Mouse (Mus musculus): ENCODE measurements around the gene Mmp10. TPM values are rescaled to one million over a fixed set of nuclear protein-coding genes. Genes with fewer than 3 reads are reported as not detected.

Gene Mmp10
- polyA plus RNA-seq, 1 experiment, result not detected

GRCm38 (mm10) chr9:7517944-7518571 lies 15.9 kb downstream of the Mmp10 start:
- Histone ChIP-seq H3K27me3 (ENCODE audit: control insufficient read depth, insufficient read depth, low read length) (no peaks in the 10 kb centered on the region), H3K4me1 (ENCODE audit: control insufficient read depth, insufficient read depth, low read length) (no peaks in the 10 kb centered on the region), H3K4me3 (replicated peaks; ENCODE audit: insufficient read depth, low read depth, low read length) (no peak overlapping the region), H3K27ac (ENCODE audit: insufficient read depth, low read length) (no peak overlapping the region)
- TF ChIP-seq POLR2A (IDR thresholded peaks at IDR 0.05; ENCODE audit: borderline replicate concordance, insufficient read depth, low read length) (no peak), CTCF (IDR thresholded peaks at IDR 0.05; ENCODE audit: borderline replicate concordance, insufficient read depth, low read depth, low read length) (no peak)
- no peak for DNase-seq
- 49% methylated on average over 4 of the region's 4 CpGs for WGBS

GRCm38 (mm10) chr9:7526255-7526940 lies 24.2 kb downstream of the Mmp10 start:
- WGBS, result 78% methylated on average over 4 of the region's 4 CpGs
- H3K4me3 ChIP-seq (replicated peaks; ENCODE audit: insufficient read depth, low read depth, low read length), result no peak overlapping the region
- TF ChIP-seq CTCF (IDR thresholded peaks at IDR 0.05; ENCODE audit: borderline replicate concordance, insufficient read depth, low read depth, low read length) (no peak), POLR2A (IDR thresholded peaks at IDR 0.05; ENCODE audit: borderline replicate concordance, insufficient read depth, low read length) (no peak)
- no peaks in the 10 kb centered on the region for H3K27me3 ChIP-seq (ENCODE audit: control insufficient read depth, insufficient read depth, low read length)
- H3K27ac ChIP-seq (ENCODE audit: insufficient read depth, low read length), result no peak overlapping the region
- H3K4me1 ChIP-seq (ENCODE audit: control insufficient read depth, insufficient read depth, low read length), result no peaks in the 10 kb centered on the region
- DNase-seq, result no peak

- DNase-seq, result no peak
These were observed 40.6 kb downstream of the Mmp10 start for GRCm38 (mm10) chr9:7542763-7543162.

GRCm38 (mm10) chr9:7544923-7545457 lies 42.8 kb downstream of the Mmp10 start:
- no peaks in the 10 kb centered on the region for H3K4me1 ChIP-seq (ENCODE audit: control insufficient read depth, insufficient read depth, low read length)
- H3K27me3 ChIP-seq (ENCODE audit: control insufficient read depth, insufficient read depth, low read length), result no peaks in the 10 kb centered on the region
- H3K27ac ChIP-seq (ENCODE audit: insufficient read depth, low read length), result no peak overlapping the region
- TF ChIP-seq CTCF (IDR thresholded peaks at IDR 0.05; ENCODE audit: borderline replicate concordance, insufficient read depth, low read depth, low read length) (no peak), POLR2A (IDR thresholded peaks at IDR 0.05; ENCODE audit: borderline replicate concordance, insufficient read depth, low read length) (no peak)
- 57% methylated on average over 1 of the region's 1 CpGs for WGBS
- H3K4me3 ChIP-seq (replicated peaks; ENCODE audit: insufficient read depth, low read depth, low read length), result no peak overlapping the region
- no peak for DNase-seq

More at GRCm38 (mm10) chr9:7542763-7543162, 40.6 kb downstream of the Mmp10 start:
- Histone ChIP-seq H3K4me1 (ENCODE audit: control insufficient read depth, insufficient read depth, low read length) (no peaks in the 10 kb centered on the region), H3K27me3 (ENCODE audit: control insufficient read depth, insufficient read depth, low read length) (no peaks in the 10 kb centered on the region), H3K27ac (ENCODE audit: insufficient read depth, low read length) (no peak overlapping the region), H3K4me3 (replicated peaks; ENCODE audit: insufficient read depth, low read depth, low read length) (no peak overlapping the region)
- TF ChIP-seq CTCF (IDR thresholded peaks at IDR 0.05; ENCODE audit: borderline replicate concordance, insufficient read depth, low read depth, low read length) (no peak), POLR2A (IDR thresholded peaks at IDR 0.05; ENCODE audit: borderline replicate concordance, insufficient read depth, low read length) (no peak)

GRCm38 (mm10) chr9:7545471-7545870 lies 43.3 kb downstream of the Mmp10 start:
- no peak for DNase-seq
- WGBS, result 9% methylated on average over 1 of the region's 1 CpGs
- H3K4me3 ChIP-seq (replicated peaks; ENCODE audit: insufficient read depth, low read depth, low read length), result no peak overlapping the region
- no peaks in the 10 kb centered on the region for H3K27me3 ChIP-seq (ENCODE audit: control insufficient read depth, insufficient read depth, low read length)
- H3K27ac ChIP-seq (ENCODE audit: insufficient read depth, low read length), result no peak overlapping the region
- TF ChIP-seq CTCF (IDR thresholded peaks at IDR 0.05; ENCODE audit: borderline replicate concordance, insufficient read depth, low read depth, low read length) (no peak), POLR2A (IDR thresholded peaks at IDR 0.05; ENCODE audit: borderline replicate concordance, insufficient read depth, low read length) (no peak)
- H3K4me1 ChIP-seq (ENCODE audit: control insufficient read depth, insufficient read depth, low read length), result no peaks in the 10 kb centered on the region

GRCm38 (mm10) chr9:7545920-7546319 lies 43.8 kb downstream of the Mmp10 start:
- Histone ChIP-seq H3K27me3 (ENCODE audit: control insufficient read depth, insufficient read depth, low read length) (no peaks in the 10 kb centered on the region), H3K27ac (ENCODE audit: insufficient read depth, low read length) (no peak overlapping the region), H3K4me1 (ENCODE audit: control insufficient read depth, insufficient read depth, low read length) (no peaks in the 10 kb centered on the region), H3K4me3 (replicated peaks; ENCODE audit: insufficient read depth, low read depth, low read length) (no peak overlapping the region)
- TF ChIP-seq CTCF (IDR thresholded peaks at IDR 0.05; ENCODE audit: borderline replicate concordance, insufficient read depth, low read depth, low read length), result no peak
- no peak for TF ChIP-seq POLR2A (IDR thresholded peaks at IDR 0.05; ENCODE audit: borderline replicate concordance, insufficient read depth, low read length)
- DNase-seq, result no peak
- WGBS, result 88% methylated on average over 7 of the region's 7 CpGs

GRCm38 (mm10) chr9:7551943-7552342 lies 49.8 kb downstream of the Mmp10 start:
- TF ChIP-seq CTCF (IDR thresholded peaks at IDR 0.05; ENCODE audit: borderline replicate concordance, insufficient read depth, low read depth, low read length) (no peak), POLR2A (IDR thresholded peaks at IDR 0.05; ENCODE audit: borderline replicate concordance, insufficient read depth, low read length) (no peak)
- no peak overlapping the region for H3K27ac ChIP-seq (ENCODE audit: insufficient read depth, low read length)
- DNase-seq, result no peak
- H3K4me3 ChIP-seq (replicated peaks; ENCODE audit: insufficient read depth, low read depth, low read length), result no peak overlapping the region
- no peaks in the 10 kb centered on the region for H3K27me3 ChIP-seq (ENCODE audit: control insufficient read depth, insufficient read depth, low read length)
- no peaks in the 10 kb centered on the region for H3K4me1 ChIP-seq (ENCODE audit: control insufficient read depth, insufficient read depth, low read length)

GRCm38 (mm10) chr9:7553536-7553935 lies 51.4 kb downstream of the Mmp10 start:
- no peaks in the 10 kb centered on the region for H3K27me3 ChIP-seq (ENCODE audit: control insufficient read depth, insufficient read depth, low read length)
- H3K4me3 ChIP-seq (replicated peaks; ENCODE audit: insufficient read depth, low read depth, low read length), result no peak overlapping the region
- no peaks in the 10 kb centered on the region for H3K4me1 ChIP-seq (ENCODE audit: control insufficient read depth, insufficient read depth, low read length)
- whole genome bisulfite sequencing, result 83% methylated on average over 3 of the region's 3 CpGs
- TF ChIP-seq CTCF (IDR thresholded peaks at IDR 0.05; ENCODE audit: borderline replicate concordance, insufficient read depth, low read depth, low read length) (no peak), POLR2A (IDR thresholded peaks at IDR 0.05; ENCODE audit: borderline replicate concordance, insufficient read depth, low read length) (no peak)
- DNase-seq, result no peak
- H3K27ac ChIP-seq (ENCODE audit: insufficient read depth, low read length), result no peak overlapping the region

Data from cerebellum, adult 2 months (tissue).